Mouse (Mus musculus) neural tube, embryonic 11.5 days (tissue): ENCODE results near the gene Tmem217. TPM values are rescaled to one million over a fixed set of nuclear protein-coding genes. Genes with fewer than 3 reads are reported as not detected.
"Not testable (repeated sequence)": the region's sequence is repeated elsewhere in the genome, so short reads cannot be mapped to it uniquely, and the experiment has no call there.

Experiments
- ATAC-seq: fragments of 200-750 bp; cut with Nextera tagmentation; 2 replicates; pipeline ENCODE4 v1.8.0; 2017; ENCODE audit warnings: moderate number of reproducible peaks, mild to moderate bottlenecking, moderate TSS enrichment, moderate library complexity; ENCODE audit not compliant: insufficient read depth, low FRiP score, low TSS enrichment
- DNase-seq: peaks from one replicate; pipeline ENCODE4 v3.0.0-alpha.2; 2015; ENCODE audit warnings: low spot score
- H3K27ac ChIP-seq: fragments of 300-500 bp; sonication (generic); 2 replicates; pipeline ENCODE4 v1.5.1; 2014; ENCODE audit warnings: low read depth, mild to moderate bottlenecking, low read length
- H3K27me3 ChIP-seq: fragments of 300-500 bp; sonication (generic); 2 replicates; pipeline ENCODE4 v1.6.1; 2014; ENCODE audit warnings: mild to moderate bottlenecking, low read length, mixed read lengths; ENCODE audit not compliant: control insufficient read depth, insufficient read depth
- H3K36me3 ChIP-seq: fragments of 300-500 bp; sonication (generic); 2 replicates; pipeline ENCODE4 v1.6.1; 2014; ENCODE audit warnings: mild to moderate bottlenecking, low read length, moderate library complexity, mixed read lengths; ENCODE audit not compliant: control insufficient read depth, insufficient read depth
- H3K4me1 ChIP-seq: fragments of 300-500 bp; sonication (generic); 2 replicates; pipeline ENCODE4 v1.6.1; 2014; ENCODE audit warnings: low read length, mixed read lengths; ENCODE audit not compliant: control insufficient read depth, insufficient read depth
- H3K4me2 ChIP-seq: fragments of 300-500 bp; sonication (generic); 2 replicates; pipeline ENCODE4 v1.6.1; 2014; ENCODE audit warnings: low read depth, mild to moderate bottlenecking, moderate library complexity
- H3K4me3 ChIP-seq: fragments of 300-500 bp; sonication (generic); 2 replicates; pipeline ENCODE4 v1.5.1; 2014; ENCODE audit warnings: low read depth, low read length
- H3K9ac ChIP-seq: fragments of 300-500 bp; sonication (generic); 2 replicates; pipeline ENCODE4 v1.6.1; 2014; ENCODE audit warnings: mild to moderate bottlenecking, low read length
- H3K9me3 ChIP-seq: fragments of 300-500 bp; sonication (generic); 2 replicates; pipeline ENCODE4 v1.6.1; 2016; ENCODE audit warnings: low read length; ENCODE audit not compliant: control insufficient read depth
- whole genome bisulfite sequencing: fragments of 180-500 bp; shearing (Covaris S2); extraction: QIAGEN DNeasy Blood & Tissue Kit; methylation state at CpG from one replicate; pipeline ENCODE4 v1.1.7; 2014; 5-methylcytosine and 5-hydroxymethylcytosine counted together
- polyA plus RNA-seq: library from polyadenylated mRNA; unstranded; fragments of >200 nt; fragmentation: Nextera tagmentation; extraction: Ambion mirVana; gene quantifications from 2 replicates; pipeline ENCODE4 v1.2.1, GENCODE M21; 2014

Tmem217 gene
- polyA plus RNA-seq, 1 experiment from 2014 or later: 0.45 TPM

GRCm38 (mm10) chr17:29525613-29526012 lies 26.6 kb downstream of the Tmem217 start:
- H3K36me3 ChIP-seq: no peaks in the 10 kb centered on the region

DNA sequence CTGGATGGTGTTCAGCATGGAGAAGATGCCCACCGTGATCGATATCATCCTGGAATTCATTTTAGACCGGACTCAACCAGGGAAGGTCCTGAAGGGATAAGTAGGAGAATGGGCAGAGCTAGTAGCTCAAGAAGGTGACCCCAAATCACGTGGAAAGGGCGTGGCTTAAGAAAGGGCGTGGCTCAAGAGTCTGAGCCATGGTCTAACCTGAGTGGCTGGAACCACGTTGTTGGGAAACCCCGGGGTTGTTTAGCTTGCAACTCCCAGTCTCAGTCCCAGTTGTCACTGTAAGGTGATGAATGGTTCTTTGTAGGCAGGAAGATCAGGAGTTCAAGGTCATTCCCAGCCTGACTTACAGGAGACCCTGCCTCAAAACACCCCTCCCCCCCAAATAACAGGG lies 32.5 kb downstream of the Tmem217 start:
- DNase-seq: no peak
- Histone ChIP-seq H3K27ac (no peak overlapping the region), H3K9me3 (no peaks in the 10 kb centered on the region), H3K9ac (no peak overlapping the region), H3K4me1 (no peaks in the 10 kb centered on the region), H3K36me3 (no peaks in the 10 kb centered on the region), H3K27me3 (no peaks in the 10 kb centered on the region), H3K4me2 (no peak overlapping the region), H3K4me3 (no peak overlapping the region)
- no peak for ATAC-seq
- WGBS: 77% methylated on average over 8 of the region's 8 CpGs

More at GRCm38 (mm10) chr17:29525613-29526012, 26.6 kb downstream of the Tmem217 start:
- no peak for DNase-seq
- Histone ChIP-seq H3K4me2 (no peak overlapping the region), H3K27me3 (no peaks in the 10 kb centered on the region), H3K27ac (no peak overlapping the region), H3K9ac (no peak overlapping the region), H3K4me3 (no peak overlapping the region), H3K4me1 (no peaks in the 10 kb centered on the region), H3K9me3 (no peaks in the 10 kb centered on the region)
- WGBS: 75% methylated on average over 2 of the region's 2 CpGs
- ATAC-seq: no peak

DNA sequence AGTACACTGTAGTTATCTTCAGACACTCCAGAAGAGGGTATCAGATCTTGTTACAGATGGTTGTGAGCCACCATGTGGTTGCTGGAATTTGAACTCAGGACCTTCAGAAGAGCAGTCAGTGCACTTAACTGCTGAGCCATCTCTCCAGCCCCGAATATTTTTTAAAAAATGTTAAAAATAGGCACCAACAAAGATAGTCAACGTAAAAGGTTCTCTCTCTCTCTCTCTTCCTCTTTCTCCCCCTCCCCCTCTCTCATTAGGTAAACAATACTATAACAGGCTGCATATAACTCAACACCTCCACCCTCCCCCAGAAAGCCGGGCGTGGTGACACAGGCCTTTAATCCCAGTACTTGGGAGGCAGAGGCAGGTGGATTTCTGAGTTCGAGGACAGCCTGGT lies 33.5 kb downstream of the Tmem217 start:
- not testable (repeated sequence) for H3K36me3 ChIP-seq, H3K4me1 ChIP-seq, ATAC-seq, H3K27ac ChIP-seq, H3K9ac ChIP-seq, H3K4me3 ChIP-seq, H3K9me3 ChIP-seq, DNase-seq, H3K4me2 ChIP-seq, H3K27me3 ChIP-seq
- 91% methylated on average over 5 of the region's 5 CpGs for WGBS

GRCm38 (mm10) chr17:29514435-29514834 lies 37.8 kb downstream of the Tmem217 start:
- H3K9me3 ChIP-seq: no peaks in the 10 kb centered on the region

GRCm38 (mm10) chr17:29513044-29513730 lies 39.0 kb downstream of the Tmem217 start:
- Histone ChIP-seq H3K4me1 (no peaks in the 10 kb centered on the region), H3K27me3 (no peaks in the 10 kb centered on the region), H3K9ac (no peak overlapping the region), H3K4me2 (no peak overlapping the region), H3K27ac (no peak overlapping the region), H3K9me3 (no peaks in the 10 kb centered on the region), H3K4me3 (no peak overlapping the region), H3K36me3 (no peaks in the 10 kb centered on the region)
- DNase-seq: peak; percentile 63
- no peak; the same call in 1 of the 2 replicates for ATAC-seq
- 40% methylated on average over 13 of the region's 13 CpGs for WGBS

More at GRCm38 (mm10) chr17:29514435-29514834, 37.8 kb downstream of the Tmem217 start:
- no peak overlapping the region for H3K27ac ChIP-seq
- no peak overlapping the region for H3K4me3 ChIP-seq
- no peak overlapping the region for H3K4me2 ChIP-seq
- H3K27me3 ChIP-seq: no peaks in the 10 kb centered on the region
- no peaks in the 10 kb centered on the region for H3K36me3 ChIP-seq
- H3K9ac ChIP-seq: no peak overlapping the region
- 3% methylated on average over 11 of the region's 11 CpGs for WGBS
- H3K4me1 ChIP-seq: no peaks in the 10 kb centered on the region
- DNase-seq: peak; percentile 79
- ATAC-seq: no peak

GRCm38 (mm10) chr17:29510691-29511090 lies 41.5 kb downstream of the Tmem217 start:
- Histone ChIP-seq H3K4me3 (no peak overlapping the region), H3K27ac (no peak overlapping the region), H3K9me3 (no peaks in the 10 kb centered on the region), H3K36me3 (no peaks in the 10 kb centered on the region), H3K27me3 (no peaks in the 10 kb centered on the region), H3K4me2 (no peak overlapping the region), H3K9ac (no peak overlapping the region), H3K4me1 (no peaks in the 10 kb centered on the region)
- 62% methylated on average over 8 of the region's 8 CpGs for WGBS
- no peak for ATAC-seq
- no peak for DNase-seq

GRCm38 (mm10) chr17:29508927-29509608 lies 43.1 kb downstream of the Tmem217 start:
- no peak for DNase-seq
- 75% methylated on average over 12 of the region's 12 CpGs for WGBS
- H3K4me2 ChIP-seq: no peak overlapping the region
- no peaks in the 10 kb centered on the region for H3K36me3 ChIP-seq
- no peak for ATAC-seq
- no peak overlapping the region for H3K4me3 ChIP-seq
- no peaks in the 10 kb centered on the region for H3K9me3 ChIP-seq
- no peak overlapping the region for H3K27ac ChIP-seq
- H3K4me1 ChIP-seq: no peaks in the 10 kb centered on the region
- no peaks in the 10 kb centered on the region for H3K27me3 ChIP-seq
- H3K9ac ChIP-seq: no peak overlapping the region

GRCm38 (mm10) chr17:29503700-29504099 lies 48.5 kb downstream of the Tmem217 start:
- no peaks in the 10 kb centered on the region for H3K9me3 ChIP-seq
- no peaks in the 10 kb centered on the region for H3K4me1 ChIP-seq
- H3K9ac ChIP-seq: no peak overlapping the region
- no peaks in the 10 kb centered on the region for H3K27me3 ChIP-seq
- H3K4me2 ChIP-seq: no peak overlapping the region
- H3K36me3 ChIP-seq: no peaks in the 10 kb centered on the region
- DNase-seq: no peak
- H3K27ac ChIP-seq: no peak overlapping the region
- no peak overlapping the region for H3K4me3 ChIP-seq
- WGBS: 85% methylated on average over 5 of the region's 5 CpGs
- no peak for ATAC-seq
